Mouse (Mus musculus) cerebellum, adult 2 months (tissue): ENCODE data around the gene Mt2.

Experiments used
- CTCF ChIP-seq: fragments of 200-500 bp; IDR thresholded peaks from 2 replicates; pipeline ENCODE4 v1.5.1; 2011; ENCODE audit warnings: low read depth, mild to moderate bottlenecking, control low read depth, low read length, moderate library complexity, borderline replicate concordance; ENCODE audit not compliant: insufficient read depth
- POLR2A ChIP-seq: fragments of 200-500 bp; IDR thresholded peaks from 2 replicates; pipeline ENCODE4 v1.6.1; 2011; ENCODE audit warnings: low read length, control low read depth, borderline replicate concordance; ENCODE audit not compliant: insufficient read depth

GRCm38 (mm10) chr8:94130126-94130525 is 42.3 kb upstream of the Mt2 start:
- TF ChIP-seq CTCF (no peak), POLR2A (no peak)
